Mouse (Mus musculus) midbrain, embryonic 12.5 days (tissue): ENCODE results near the gene Slx1b. TPM values are rescaled to one million over a fixed set of nuclear protein-coding genes. Genes with fewer than 3 reads are reported as not detected.
"Not testable (repeated sequence)": the region's sequence is repeated elsewhere in the genome, so short reads cannot be mapped to it uniquely, and the experiment has no call there.

Source experiments
- ATAC-seq: fragments of 200-750 bp; cut with Nextera tagmentation; 2 replicates; pipeline ENCODE4 v1.8.0; 2017; ENCODE audit warnings: low read depth, moderate TSS enrichment, moderate library complexity; ENCODE audit not compliant: low FRiP score
- H3K27ac ChIP-seq: fragments of 300-500 bp; sonication (generic); replicated peaks from 2 replicates; pipeline ENCODE4 v1.5.1; 2016; ENCODE audit warnings: mild to moderate bottlenecking
- H3K27me3 ChIP-seq: fragments of 300-500 bp; sonication (generic); 2 replicates; pipeline ENCODE4 v1.6.1; 2016; ENCODE audit warnings: mild to moderate bottlenecking
- H3K36me3 ChIP-seq: fragments of 300-500 bp; sonication (generic); 2 replicates; pipeline ENCODE4 v1.6.1; 2016
- H3K4me1 ChIP-seq: fragments of 300-500 bp; sonication (generic); 2 replicates; pipeline ENCODE4 v1.6.1; 2016
- H3K4me2 ChIP-seq: fragments of 300-500 bp; sonication (generic); replicated peaks from 2 replicates; pipeline ENCODE4 v1.6.1; 2016; ENCODE audit warnings: mild to moderate bottlenecking, moderate library complexity
- H3K4me3 ChIP-seq: fragments of 300-500 bp; sonication (generic); 2 replicates; pipeline ENCODE4 v1.5.1; 2016; ENCODE audit warnings: mild to moderate bottlenecking
- H3K9ac ChIP-seq: fragments of 300-500 bp; sonication (generic); replicated peaks from 2 replicates; pipeline ENCODE4 v1.6.1; 2016; ENCODE audit warnings: mild to moderate bottlenecking, moderate library complexity
- H3K9me3 ChIP-seq: fragments of 300-500 bp; sonication (generic); 2 replicates; pipeline ENCODE4 v1.6.1; 2016; ENCODE audit warnings: mild to moderate bottlenecking
- WGBS: fragments of 180-500 bp; shearing (Covaris S2); methylation state at CpG from one replicate; pipeline ENCODE4 v1.1.7; 2016; 5-methylcytosine and 5-hydroxymethylcytosine counted together
- polyA plus RNA-seq: library from polyadenylated mRNA; unstranded; fragments of >200 nt; fragmentation: Nextera tagmentation; extraction: Ambion mirVana; gene quantifications from 2 replicates; pipeline ENCODE4 v1.2.1, GENCODE M21; 2016

Gene Slx1b
- polyA plus RNA-seq: 16.6 and 19.1 TPM in 2 replicates

GRCm38 (mm10) chr7:126695631-126696207, at the start of gene Slx1b:
Gene Slx1b (minus strand): TSS chr7:126695784.
- Histone ChIP-seq H3K4me2 (peak within 1 kb of the TSS; percentile 88), H3K9me3 (no peaks in the 10 kb centered on the region), H3K4me3 (peak within 1 kb of the TSS; percentile 80), H3K9ac (peak within 1 kb of the TSS; percentile 84), H3K27me3 (no peaks in the 10 kb centered on the region), H3K36me3 (peaks cover 36% of the 10 kb centered on the region), H3K27ac (peak within 1 kb of the TSS; percentile 93), H3K4me1 (peaks cover 25% of the 10 kb centered on the region)
- WGBS: under 1% methylated on average over 40 of the region's 40 CpGs
- ATAC-seq: peak; percentile 96

GRCm38 (mm10) chr7:126741964-126742482, 46.4 kb upstream of the Slx1b start:
- no peaks in the 10 kb centered on the region for H3K27me3 ChIP-seq
- no peaks in the 10 kb centered on the region for H3K36me3 ChIP-seq
- H3K27ac ChIP-seq: no peak overlapping the region
- WGBS: 91% methylated on average over 13 of the region's 13 CpGs
- no peak for ATAC-seq
- H3K4me3 ChIP-seq: no peak overlapping the region
- H3K9me3 ChIP-seq: no peaks in the 10 kb centered on the region
- H3K9ac ChIP-seq: no peak overlapping the region
- H3K4me2 ChIP-seq: no peak overlapping the region
- H3K4me1 ChIP-seq: peaks cover 3% of the 10 kb centered on the region; the same call in 1 of the 2 replicates

GRCm38 (mm10) chr7:126741452-126741851, 45.9 kb upstream of the Slx1b start:
- ATAC-seq: no peak
- H3K4me2 ChIP-seq: no peak overlapping the region
- H3K27me3 ChIP-seq: no peaks in the 10 kb centered on the region
- 89% methylated on average over 5 of the region's 5 CpGs for WGBS
- H3K9me3 ChIP-seq: no peaks in the 10 kb centered on the region
- H3K4me1 ChIP-seq: peaks cover 3% of the 10 kb centered on the region; the same call in 1 of the 2 replicates
- H3K9ac ChIP-seq: no peak overlapping the region
- H3K4me3 ChIP-seq: no peak overlapping the region
- H3K27ac ChIP-seq: no peak overlapping the region
- H3K36me3 ChIP-seq: no peaks in the 10 kb centered on the region

GRCm38 (mm10) chr7:126740977-126741376, 45.4 kb upstream of the Slx1b start:
- Histone ChIP-seq H3K36me3 (no peaks in the 10 kb centered on the region), H3K9me3 (no peaks in the 10 kb centered on the region), H3K4me3 (no peak overlapping the region), H3K4me2 (no peak overlapping the region), H3K4me1 (peaks cover 3% of the 10 kb centered on the region; the same call in 1 of the 2 replicates), H3K27me3 (no peaks in the 10 kb centered on the region), H3K27ac (no peak overlapping the region), H3K9ac (no peak overlapping the region)
- ATAC-seq: no peak
- 82% methylated on average over 5 of the region's 5 CpGs for WGBS

- Histone ChIP-seq H3K4me3 (no peak overlapping the region), H3K4me2 (no peak overlapping the region), H3K9me3 (no peaks in the 10 kb centered on the region), H3K9ac (no peak overlapping the region), H3K36me3 (no peaks in the 10 kb centered on the region), H3K27me3 (no peaks in the 10 kb centered on the region), H3K4me1 (peaks cover 3% of the 10 kb centered on the region; the same call in 1 of the 2 replicates), H3K27ac (no peak overlapping the region)
- ATAC-seq: no peak
- WGBS: 79% methylated on average over 13 of the region's 13 CpGs
Observed at GRCm38 (mm10) chr7:126740132-126740735, 44.6 kb upstream of the Slx1b start.

- H3K4me1 ChIP-seq: peaks cover 3% of the 10 kb centered on the region; the same call in 1 of the 2 replicates
- H3K27me3 ChIP-seq: no peaks in the 10 kb centered on the region
- no peak overlapping the region for H3K4me2 ChIP-seq
- no peak overlapping the region for H3K9ac ChIP-seq
- no peaks in the 10 kb centered on the region for H3K36me3 ChIP-seq
- H3K9me3 ChIP-seq: no peaks in the 10 kb centered on the region
- ATAC-seq: no peak
- 87% methylated on average over 17 of the region's 17 CpGs for WGBS
- H3K27ac ChIP-seq: no peak overlapping the region
- H3K4me3 ChIP-seq: no peak overlapping the region
Observed at GRCm38 (mm10) chr7:126739551-126739950, 44.0 kb upstream of the Slx1b start.

- no peak for ATAC-seq
- 86% methylated on average over 8 of the region's 8 CpGs for WGBS
- no peak overlapping the region for H3K4me2 ChIP-seq
Observed at GRCm38 (mm10) chr7:126736122-126736521, 40.5 kb upstream of the Slx1b start.

GRCm38 (mm10) chr7:126730256-126730789, 34.7 kb upstream of the Slx1b start:
- ATAC-seq, H3K4me1 ChIP-seq, H3K9me3 ChIP-seq, H3K36me3 ChIP-seq, H3K4me3 ChIP-seq, H3K4me2 ChIP-seq, H3K27ac ChIP-seq, H3K27me3 ChIP-seq, H3K9ac ChIP-seq: not testable (repeated sequence)
- 92% methylated on average over 4 of the region's 4 CpGs for WGBS

More at GRCm38 (mm10) chr7:126736122-126736521, 40.5 kb upstream of the Slx1b start:
- Histone ChIP-seq H3K36me3 (no peaks in the 10 kb centered on the region), H3K9me3 (no peaks in the 10 kb centered on the region), H3K4me1 (peaks cover 3% of the 10 kb centered on the region; the same call in 1 of the 2 replicates), H3K27ac (no peak overlapping the region), H3K9ac (no peak overlapping the region), H3K27me3 (no peaks in the 10 kb centered on the region), H3K4me3 (no peak overlapping the region)

- 88% methylated on average over 5 of the region's 5 CpGs for WGBS
- H3K9me3 ChIP-seq: 0 out of 2 replicates have a peak, but pooled peaks cover 3% of the 10 kb centered on the region
- no peaks in the 10 kb centered on the region for H3K4me1 ChIP-seq
- H3K36me3 ChIP-seq: no peaks in the 10 kb centered on the region
- no peak overlapping the region for H3K9ac ChIP-seq
- H3K27me3 ChIP-seq: 0 out of 2 replicates have a peak, but pooled peaks cover 3% of the 10 kb centered on the region
- H3K27ac ChIP-seq: no peak overlapping the region
- ATAC-seq: no peak
- no peak overlapping the region for H3K4me3 ChIP-seq
- H3K4me2 ChIP-seq: no peak overlapping the region
Observed at GRCm38 (mm10) chr7:126725667-126726066, 30.1 kb upstream of the Slx1b start.

GRCm38 (mm10) chr7:126725077-126725476, 29.5 kb upstream of the Slx1b start:
- Histone ChIP-seq H3K27ac (no peak overlapping the region), H3K9ac (no peak overlapping the region), H3K36me3 (no peaks in the 10 kb centered on the region), H3K4me3 (no peak overlapping the region), H3K9me3 (0 out of 2 replicates have a peak, but pooled peaks cover 3% of the 10 kb centered on the region), H3K4me2 (no peak overlapping the region), H3K27me3 (0 out of 2 replicates have a peak, but pooled peaks cover 3% of the 10 kb centered on the region), H3K4me1 (no peaks in the 10 kb centered on the region)
- ATAC-seq: no peak
- WGBS: 73% methylated on average over 3 of the region's 3 CpGs

- no peak overlapping the region for H3K4me2 ChIP-seq
- no peak overlapping the region for H3K9ac ChIP-seq
- H3K27ac ChIP-seq: no peak overlapping the region
- no peaks in the 10 kb centered on the region for H3K36me3 ChIP-seq
- H3K9me3 ChIP-seq: 0 out of 2 replicates have a peak, but pooled peaks cover 7% of the 10 kb centered on the region
- 0 out of 2 replicates have a peak, but pooled peaks cover 3% of the 10 kb centered on the region for H3K27me3 ChIP-seq
- 93% methylated on average over 13 of the region's 13 CpGs for WGBS
- H3K4me1 ChIP-seq: no peaks in the 10 kb centered on the region
- H3K4me3 ChIP-seq: no peak overlapping the region
- ATAC-seq: no peak
Observed at GRCm38 (mm10) chr7:126721635-126722034, 26.1 kb upstream of the Slx1b start.

- Histone ChIP-seq H3K9ac (no peak overlapping the region), H3K27me3 (0 out of 2 replicates have a peak, but pooled peaks cover under 1% of the 10 kb centered on the region), H3K9me3 (0 out of 2 replicates have a peak, but pooled peaks cover 7% of the 10 kb centered on the region), H3K4me1 (no peaks in the 10 kb centered on the region), H3K4me2 (no peak overlapping the region), H3K27ac (no peak overlapping the region), H3K36me3 (no peaks in the 10 kb centered on the region), H3K4me3 (no peak overlapping the region)
- no peak for ATAC-seq
- WGBS: 95% methylated on average over 5 of the region's 5 CpGs
Observed at GRCm38 (mm10) chr7:126718787-126719337, 23.3 kb upstream of the Slx1b start.
